Mouse (Mus musculus) olfactory bulb, adult 2 months (tissue): ENCODE results near the gene Fut1.

Experiments
- CTCF ChIP-seq: fragments of 200-500 bp; IDR thresholded peaks from 2 replicates; pipeline ENCODE4 v1.5.1; 2012; ENCODE audit warnings: low read depth, mild to moderate bottlenecking, low read length, moderate library complexity; ENCODE audit not compliant: insufficient read depth
- POLR2A ChIP-seq: fragments of 200-500 bp; IDR thresholded peaks from 2 replicates; pipeline ENCODE4 v1.6.1; 2012; ENCODE audit warnings: mild to moderate bottlenecking, low read depth, low read length, moderate library complexity; ENCODE audit not compliant: insufficient read depth

- TF ChIP-seq CTCF, result no peak
- TF ChIP-seq POLR2A, result no peak
Measured at GRCm38 (mm10) chr7:45591880-45592279, 25.2 kb upstream of the Fut1 start.
